Mouse (Mus musculus) E14TG2a.4 (cell line): ENCODE results near the gene Pcsk5.

Source experiments
- H3K27me3 ChIP-seq: 2 replicates; pipeline ENCODE4 v1.6.1; 2014; ENCODE audit warnings: low read length, control low read depth; ENCODE audit not compliant: insufficient read depth
- H3K36me3 ChIP-seq: 2 replicates; pipeline ENCODE4 v1.6.1; 2014; ENCODE audit warnings: low read length, control low read depth; ENCODE audit not compliant: insufficient read depth
- H3K4me1 ChIP-seq: replicated peaks from 2 replicates; pipeline ENCODE4 v1.6.1; 2014; ENCODE audit warnings: low read depth, low read length, control low read depth
- H3K4me3 ChIP-seq: replicated peaks from 2 replicates; pipeline ENCODE4 v1.5.1; 2014; ENCODE audit warnings: mild to moderate bottlenecking, low read length
- H3K9me3 ChIP-seq: 2 replicates; pipeline ENCODE4 v1.6.1; 2014; ENCODE audit warnings: low read length, control low read depth
- CTCF ChIP-seq: conservative IDR thresholded peaks from 2 replicates; pipeline ENCODE4 v1.5.1; 2014; ENCODE audit warnings: low read length
- NANOG ChIP-seq: IDR thresholded peaks from 2 replicates; pipeline ENCODE4 v1.6.1; 2014; ENCODE audit warnings: borderline replicate concordance, low read length, mixed read lengths
- POU5F1 ChIP-seq: IDR thresholded peaks from 2 replicates; pipeline ENCODE4 v1.6.1; 2014; ENCODE audit warnings: low read length, borderline replicate concordance

Gene Pcsk5

DNA sequence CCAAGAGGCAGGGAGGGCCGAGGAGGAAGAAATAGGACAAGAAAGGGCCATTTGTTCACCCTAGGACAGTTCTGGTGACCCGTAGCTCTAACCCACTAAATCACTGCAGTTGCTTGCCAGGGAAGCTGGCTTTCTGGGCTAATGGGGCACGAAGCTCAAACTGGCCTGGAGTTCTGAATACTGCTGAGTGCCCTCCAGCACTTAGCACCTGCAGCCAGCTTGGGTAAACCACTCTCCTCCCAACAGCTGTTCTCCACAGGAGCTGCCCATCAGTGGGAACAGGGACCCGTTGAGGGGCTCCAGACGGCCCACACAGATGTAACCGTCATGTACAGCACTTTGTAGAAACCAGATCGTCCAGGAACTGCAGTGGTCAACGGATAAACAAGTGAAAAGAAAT, 246.1 kb downstream of the Pcsk5 start:
- no peaks in the 10 kb centered on the region for H3K36me3 ChIP-seq
- H3K27me3 ChIP-seq = no peaks in the 10 kb centered on the region
- no peak overlapping the region for H3K4me3 ChIP-seq
- H3K9me3 ChIP-seq = no peaks in the 10 kb centered on the region
- TF ChIP-seq CTCF = no peak
- TF ChIP-seq NANOG = no peak
- no peak for TF ChIP-seq POU5F1
- 0 out of 2 replicates have a peak, but pooled peaks cover 4% of the 10 kb centered on the region for H3K4me1 ChIP-seq

- Histone ChIP-seq H3K4me1 (0 out of 2 replicates have a peak, but pooled peaks cover 4% of the 10 kb centered on the region), H3K4me3 (no peak overlapping the region)
Observed at GRCm38 (mm10) chr19:17590314-17590713, 247.1 kb downstream of the Pcsk5 start.

DNA sequence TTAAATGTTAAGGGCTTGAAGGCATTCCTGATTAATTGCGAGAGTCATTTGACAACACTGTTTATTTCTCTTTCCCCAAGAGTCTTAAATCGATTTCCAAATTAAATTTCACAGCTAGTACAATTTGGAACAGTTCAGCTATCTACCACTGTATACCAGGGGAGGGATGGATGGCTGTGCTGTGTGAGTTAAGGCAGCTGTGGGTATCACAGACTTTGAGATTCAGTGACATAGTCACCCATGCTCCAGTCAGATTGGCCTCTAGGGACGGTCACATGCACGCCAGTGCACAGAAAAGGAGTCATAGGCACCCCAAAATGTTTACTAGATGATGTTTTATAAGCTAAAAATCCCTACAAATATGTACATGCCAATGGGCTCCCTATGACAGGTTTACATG, 260.0 kb downstream of the Pcsk5 start:
- Histone ChIP-seq H3K9me3 (no peaks in the 10 kb centered on the region), H3K4me3 (no peak overlapping the region), H3K4me1 (no peaks in the 10 kb centered on the region), H3K27me3 (no peaks in the 10 kb centered on the region), H3K36me3 (no peaks in the 10 kb centered on the region)
- TF ChIP-seq CTCF = no peak
- no peak for TF ChIP-seq POU5F1
- no peak for TF ChIP-seq NANOG

More at GRCm38 (mm10) chr19:17590314-17590713, 247.1 kb downstream of the Pcsk5 start:
- H3K27me3 ChIP-seq = no peaks in the 10 kb centered on the region
- H3K36me3 ChIP-seq = no peaks in the 10 kb centered on the region
- TF ChIP-seq POU5F1 (no peak), CTCF (no peak), NANOG (no peak)
- H3K9me3 ChIP-seq = no peaks in the 10 kb centered on the region

GRCm38 (mm10) chr19:17574564-17574963, 262.9 kb downstream of the Pcsk5 start:
- no peaks in the 10 kb centered on the region for H3K9me3 ChIP-seq
- H3K4me1 ChIP-seq = no peaks in the 10 kb centered on the region
- H3K27me3 ChIP-seq = no peaks in the 10 kb centered on the region
- H3K36me3 ChIP-seq = no peaks in the 10 kb centered on the region
- H3K4me3 ChIP-seq = no peak overlapping the region
- TF ChIP-seq NANOG (no peak), CTCF (no peak), POU5F1 (no peak)

- Histone ChIP-seq H3K27me3 (no peaks in the 10 kb centered on the region), H3K9me3 (no peaks in the 10 kb centered on the region), H3K4me1 (no peaks in the 10 kb centered on the region), H3K4me3 (no peak overlapping the region), H3K36me3 (no peaks in the 10 kb centered on the region)
- TF ChIP-seq POU5F1 (no peak), CTCF (no peak), NANOG (no peak)
Observed at GRCm38 (mm10) chr19:17572315-17572714, 265.1 kb downstream of the Pcsk5 start.

DNA sequence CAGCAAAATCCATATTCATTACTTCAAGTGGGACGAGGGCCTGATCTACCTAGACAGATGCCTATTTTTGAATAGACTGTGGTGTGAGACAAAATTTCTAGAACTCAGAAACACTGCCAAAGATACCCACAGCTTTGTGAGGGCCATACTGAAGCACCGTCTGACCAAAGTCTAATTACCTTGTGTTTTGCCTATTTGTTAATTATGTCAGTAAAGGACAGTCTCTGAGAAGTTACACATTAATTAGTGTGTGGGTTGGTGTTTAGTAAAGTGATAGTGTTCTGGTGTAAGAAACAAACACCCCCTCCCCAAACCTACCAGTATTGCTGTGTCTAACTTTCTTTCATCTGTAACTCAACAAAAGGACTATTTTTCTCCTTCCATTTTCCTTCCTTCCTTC, 266.5 kb downstream of the Pcsk5 start:
- no peaks in the 10 kb centered on the region for H3K4me1 ChIP-seq
- H3K36me3 ChIP-seq = no peaks in the 10 kb centered on the region
- H3K9me3 ChIP-seq = no peaks in the 10 kb centered on the region
- no peaks in the 10 kb centered on the region for H3K27me3 ChIP-seq
- no peak overlapping the region for H3K4me3 ChIP-seq
- no peak for TF ChIP-seq POU5F1
- no peak for TF ChIP-seq CTCF
- no peak for TF ChIP-seq NANOG

DNA sequence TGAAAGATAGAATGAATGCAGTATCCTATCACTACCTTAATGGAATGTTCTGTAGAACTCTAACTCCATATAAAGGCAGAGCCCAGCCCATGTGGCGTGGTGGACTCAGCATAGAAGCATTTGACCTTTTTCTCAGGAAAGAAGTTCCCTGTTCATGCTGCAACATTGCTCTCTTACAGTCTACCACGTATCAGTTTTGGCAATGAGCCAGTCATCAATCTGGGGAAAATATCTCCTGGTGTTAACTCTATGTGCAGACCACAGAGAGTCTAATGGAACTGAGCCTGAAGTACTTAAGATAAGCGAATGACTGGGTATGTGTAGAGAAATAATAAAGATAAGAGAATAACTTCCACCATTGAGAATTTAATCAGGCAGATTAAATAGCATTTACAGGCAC, 270.2 kb downstream of the Pcsk5 start:
- Histone ChIP-seq H3K4me1 (no peaks in the 10 kb centered on the region), H3K27me3 (no peaks in the 10 kb centered on the region), H3K9me3 (no peaks in the 10 kb centered on the region), H3K4me3 (no peak overlapping the region), H3K36me3 (no peaks in the 10 kb centered on the region)
- no peak for TF ChIP-seq CTCF
- no peak for TF ChIP-seq NANOG

GRCm38 (mm10) chr19:17566097-17566496, 271.3 kb downstream of the Pcsk5 start:
- TF ChIP-seq CTCF (no peak), POU5F1 (no peak), NANOG (no peak)
- H3K27me3 ChIP-seq = no peaks in the 10 kb centered on the region
- no peaks in the 10 kb centered on the region for H3K4me1 ChIP-seq
- no peaks in the 10 kb centered on the region for H3K9me3 ChIP-seq
- H3K36me3 ChIP-seq = no peaks in the 10 kb centered on the region
- H3K4me3 ChIP-seq = no peak overlapping the region

- Histone ChIP-seq H3K36me3 (no peaks in the 10 kb centered on the region), H3K4me3 (no peak overlapping the region), H3K27me3 (no peaks in the 10 kb centered on the region), H3K4me1 (no peaks in the 10 kb centered on the region), H3K9me3 (no peaks in the 10 kb centered on the region)
- TF ChIP-seq NANOG (no peak), CTCF (no peak), POU5F1 (no peak)
Observed at GRCm38 (mm10) chr19:17558764-17559163, 278.7 kb downstream of the Pcsk5 start.
